Mouse (Mus musculus) midbrain, embryonic 15.5 days (tissue): ENCODE measurements around the gene Ptprf. TPM values are rescaled to one million over a fixed set of nuclear protein-coding genes. Genes with fewer than 3 reads are reported as not detected.

Experiments
- ATAC-seq: fragments of 200-750 bp; cut with Nextera tagmentation; replicated peaks from 2 replicates; pipeline ENCODE4 v1.8.0; 2017; ENCODE audit warnings: moderate TSS enrichment
- H3K27ac ChIP-seq: fragments of 300-500 bp; sonication (generic); 2 replicates; pipeline ENCODE4 v1.5.1; 2015; ENCODE audit warnings: mild to moderate bottlenecking, inconsistent platforms
- H3K27me3 ChIP-seq: fragments of 300-500 bp; sonication (generic); replicated peaks from 2 replicates; pipeline ENCODE4 v1.6.1; 2015; ENCODE audit warnings: inconsistent platforms
- H3K36me3 ChIP-seq: fragments of 300-500 bp; sonication (generic); replicated peaks from 2 replicates; pipeline ENCODE4 v1.6.1; 2015; ENCODE audit warnings: inconsistent platforms
- H3K4me1 ChIP-seq: fragments of 300-500 bp; sonication (generic); 2 replicates; pipeline ENCODE4 v1.6.1; 2015; ENCODE audit warnings: inconsistent platforms
- H3K4me2 ChIP-seq: fragments of 300-500 bp; sonication (generic); 2 replicates; pipeline ENCODE4 v1.6.1; 2015; ENCODE audit warnings: inconsistent platforms, mild to moderate bottlenecking, moderate library complexity
- H3K4me3 ChIP-seq: fragments of 300-500 bp; sonication (generic); 2 replicates; pipeline ENCODE4 v1.5.1; 2015; ENCODE audit warnings: mild to moderate bottlenecking, inconsistent platforms
- H3K9ac ChIP-seq: fragments of 300-500 bp; sonication (generic); 2 replicates; pipeline ENCODE4 v1.6.1; 2015; ENCODE audit warnings: mild to moderate bottlenecking, inconsistent platforms
- H3K9me3 ChIP-seq: fragments of 300-500 bp; sonication (generic); 2 replicates; pipeline ENCODE4 v1.6.1; 2016; ENCODE audit warnings: inconsistent platforms
- WGBS: fragments of 180-500 bp; shearing (Covaris S2); methylation state at CpG from one replicate; pipeline ENCODE4 v1.1.7; 2015; ENCODE audit warnings: mixed read lengths; 5-methylcytosine and 5-hydroxymethylcytosine counted together
- polyA plus RNA-seq: library from polyadenylated mRNA; unstranded; fragments of >200 nt; fragmentation: Nextera tagmentation; extraction: Ambion mirVana; gene quantifications from 2 replicates; pipeline ENCODE4 v1.2.1, GENCODE M21; 2015

Gene Ptprf
- polyA plus RNA-seq, 1 experiment from 2014 or later, result 94.2 TPM

DNA sequence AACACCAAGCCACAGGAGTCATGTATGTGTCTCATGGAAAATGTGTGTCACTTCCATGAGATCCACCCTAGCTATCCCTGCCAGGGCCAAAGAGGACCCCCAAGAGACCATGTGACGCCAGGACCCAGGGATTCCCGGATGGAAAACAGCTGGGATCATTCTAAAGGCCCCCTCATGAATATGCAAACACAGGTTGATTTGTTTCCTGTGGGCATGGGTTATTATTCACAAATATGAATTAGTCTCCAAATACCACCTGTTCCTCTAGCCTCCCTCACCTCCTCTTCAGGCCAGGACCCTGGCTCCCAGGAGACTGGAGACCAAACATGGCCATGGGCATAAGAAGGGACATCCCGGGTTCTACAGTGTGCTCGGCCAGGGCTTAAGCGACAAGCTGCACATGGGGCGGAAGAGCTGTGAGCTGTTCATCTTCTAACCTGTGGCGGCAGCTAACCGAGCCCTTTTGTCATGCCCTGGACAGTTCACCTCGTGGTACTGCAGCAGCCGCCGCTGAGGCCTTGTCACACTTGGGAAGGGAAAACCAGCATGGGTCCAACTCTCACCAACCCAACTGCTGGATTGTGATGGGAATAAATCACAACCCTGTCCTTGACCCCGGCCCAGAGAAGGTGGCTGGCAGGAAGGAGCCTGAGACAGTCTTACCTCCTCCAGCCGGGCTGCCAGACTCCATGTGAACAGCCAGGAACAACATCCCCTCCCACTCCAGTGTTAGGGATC lies 9.6 kb downstream of the Ptprf start:
- 0 out of 2 replicates have a peak, but pooled peaks cover 5% of the 10 kb centered on the region for H3K36me3 ChIP-seq
- 60% methylated on average over 13 of the region's 13 CpGs for WGBS
- H3K27ac ChIP-seq, result no peak overlapping the region
- H3K27me3 ChIP-seq, result no peaks in the 10 kb centered on the region
- no peak overlapping the region for H3K9ac ChIP-seq
- no peak overlapping the region for H3K4me3 ChIP-seq
- peaks cover 38% of the 10 kb centered on the region for H3K4me1 ChIP-seq
- no peak overlapping the region for H3K4me2 ChIP-seq
- no peaks in the 10 kb centered on the region for H3K9me3 ChIP-seq
- no peak for ATAC-seq

DNA sequence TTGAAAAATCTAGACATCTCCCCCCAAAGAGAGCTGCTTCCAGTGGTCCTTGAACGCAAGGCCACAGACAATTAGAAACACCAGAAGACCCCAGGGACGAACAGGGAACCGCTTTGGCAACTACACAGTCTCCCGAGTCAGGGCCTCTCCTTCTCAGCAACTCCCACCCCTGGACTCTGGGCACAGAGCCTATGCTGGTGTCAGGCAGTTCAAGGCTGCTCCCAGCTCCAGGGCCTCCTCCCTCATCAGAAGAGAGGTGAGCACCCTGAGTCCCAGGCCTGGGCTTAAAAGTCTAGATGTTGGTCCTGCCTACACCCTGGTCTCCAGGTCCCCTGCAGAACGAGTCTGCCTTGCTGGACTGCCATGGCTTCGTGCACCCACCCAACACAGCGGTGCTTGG lies 10.7 kb downstream of the Ptprf start:
- WGBS, result 77% methylated on average over 7 of the region's 7 CpGs
- H3K27me3 ChIP-seq, result no peaks in the 10 kb centered on the region
- 0 out of 2 replicates have a peak, but pooled peaks cover 5% of the 10 kb centered on the region for H3K36me3 ChIP-seq
- no peak overlapping the region for H3K4me2 ChIP-seq
- H3K9ac ChIP-seq, result no peak overlapping the region
- no peak overlapping the region for H3K4me3 ChIP-seq
- no peak overlapping the region for H3K27ac ChIP-seq
- H3K9me3 ChIP-seq, result no peaks in the 10 kb centered on the region
- peaks cover 49% of the 10 kb centered on the region for H3K4me1 ChIP-seq
- ATAC-seq, result no peak

DNA sequence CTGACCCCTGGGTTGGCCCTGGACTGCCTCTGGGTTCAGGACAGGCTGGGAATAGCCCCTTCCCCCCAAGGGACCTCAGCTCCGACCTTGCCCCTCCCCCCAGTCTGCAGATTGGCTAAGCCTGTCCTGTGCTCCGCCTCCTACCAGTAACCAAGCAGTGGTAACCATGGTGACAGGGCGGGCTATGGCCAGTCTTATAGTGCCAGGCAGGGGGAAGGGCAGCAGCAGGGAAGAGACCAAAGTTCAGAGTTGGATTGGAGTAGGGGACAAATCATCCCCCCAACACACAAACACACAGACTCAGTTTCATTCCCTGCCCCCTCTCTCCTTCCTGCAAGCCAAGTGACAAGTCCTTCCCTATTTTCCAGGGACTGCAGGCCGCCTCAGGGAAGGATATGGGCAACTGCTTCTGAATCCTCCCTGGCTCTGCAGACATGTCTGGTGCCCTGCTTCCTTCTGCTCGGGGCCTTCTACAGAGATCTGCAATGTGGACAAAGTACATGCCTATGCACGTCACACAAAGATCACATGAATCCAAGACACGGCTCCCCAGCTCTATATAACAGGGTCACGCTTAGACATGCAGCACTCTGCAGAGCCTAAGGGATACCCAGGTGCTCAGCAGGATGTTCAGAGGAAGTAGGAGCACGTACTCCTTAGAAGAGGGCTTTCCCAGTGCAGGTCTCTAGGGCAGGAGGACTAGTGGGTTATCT lies 14.5 kb downstream of the Ptprf start:
- no peaks in the 10 kb centered on the region for H3K36me3 ChIP-seq
- peak overlapping the region; percentile 25 for H3K4me2 ChIP-seq
- peak; percentile 95 for ATAC-seq
- 10% methylated on average over 9 of the region's 9 CpGs for WGBS
- H3K9ac ChIP-seq, result peak overlapping the region; percentile 2; the same call in 1 of the 2 replicates
- no peaks in the 10 kb centered on the region for H3K27me3 ChIP-seq
- H3K27ac ChIP-seq, result peak overlapping the region; percentile 83
- no peak overlapping the region for H3K4me3 ChIP-seq
- peaks cover 81% of the 10 kb centered on the region for H3K4me1 ChIP-seq
- H3K9me3 ChIP-seq, result no peaks in the 10 kb centered on the region

DNA sequence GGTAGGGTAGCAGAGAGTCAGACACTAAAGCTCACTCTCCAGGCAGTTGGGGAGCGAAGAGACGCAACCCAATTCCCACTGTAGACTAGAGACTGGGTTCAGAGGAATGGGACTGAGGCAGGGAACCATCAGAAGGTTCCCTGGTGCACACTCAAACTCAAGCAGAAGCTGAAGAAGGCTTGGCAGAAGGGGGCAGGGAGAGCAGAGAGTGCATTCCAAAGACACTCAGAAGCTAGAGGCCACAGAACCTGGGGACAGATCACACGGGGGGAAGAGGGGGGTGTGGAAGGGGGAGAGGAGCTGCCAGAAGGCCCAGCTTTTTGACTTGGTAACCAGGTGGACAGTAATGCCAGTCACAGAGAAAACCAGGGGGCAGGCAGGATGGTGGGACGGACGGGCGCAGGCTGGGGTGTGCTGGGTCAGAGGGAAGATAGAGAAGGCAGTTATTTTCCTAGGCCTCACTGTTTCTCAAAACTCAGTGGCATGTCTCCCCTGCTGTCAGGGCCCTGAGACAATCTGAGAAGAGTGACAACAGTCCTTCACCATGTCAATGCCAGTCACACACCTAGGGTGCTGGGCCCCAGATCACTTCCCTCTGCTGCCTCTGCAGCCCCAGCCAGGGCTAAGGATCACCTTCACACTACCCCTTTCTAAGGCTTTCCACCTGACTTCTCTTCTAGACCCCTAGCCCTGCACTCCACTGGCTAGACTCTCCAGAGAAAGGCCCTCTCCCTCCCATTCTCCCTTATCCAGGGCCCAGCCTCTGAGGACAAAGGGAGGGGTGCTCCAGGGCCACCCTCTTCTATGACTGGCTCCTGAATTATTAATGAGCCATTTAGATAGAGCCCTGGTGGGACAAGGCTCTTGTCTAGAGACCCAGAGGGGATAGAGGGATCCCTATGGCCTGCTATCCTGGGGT lies 15.3 kb downstream of the Ptprf start:
- Histone ChIP-seq H3K4me2 (peak overlapping the region; percentile 25), H3K36me3 (no peaks in the 10 kb centered on the region; the same call in 1 of the 2 replicates), H3K9ac (peak overlapping the region; percentile 2; the same call in 1 of the 2 replicates), H3K4me3 (no peak overlapping the region), H3K27ac (peak overlapping the region; percentile 83), H3K27me3 (no peaks in the 10 kb centered on the region), H3K9me3 (no peaks in the 10 kb centered on the region), H3K4me1 (peaks cover 76% of the 10 kb centered on the region)
- peak; percentile 73 for ATAC-seq
- 57% methylated on average over 6 of the region's 6 CpGs for WGBS

DNA sequence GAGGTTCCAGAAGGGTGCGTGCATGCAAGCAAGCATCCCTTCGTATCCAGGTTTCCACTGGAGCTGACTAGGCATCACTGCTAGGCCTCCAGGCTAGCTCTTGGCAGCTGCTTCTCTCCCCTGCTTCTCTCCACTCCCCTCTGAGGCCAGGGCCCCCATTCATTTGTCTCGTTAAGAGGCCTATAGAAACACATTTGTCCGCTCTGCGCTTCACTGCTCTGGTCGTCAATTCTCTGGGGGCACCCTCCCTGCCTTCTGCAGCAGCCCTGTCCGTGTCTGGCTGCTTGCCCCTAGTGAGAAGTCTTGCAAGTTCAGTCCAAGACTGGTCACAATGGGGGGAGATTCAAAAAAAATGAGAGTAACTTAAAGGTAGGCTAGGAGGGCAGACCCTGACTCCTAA lies 16.7 kb downstream of the Ptprf start:
- H3K27ac ChIP-seq, result peak overlapping the region; percentile 83; the same call in 1 of the 2 replicates
- ATAC-seq, result no peak
- no peak overlapping the region for H3K4me2 ChIP-seq
- H3K9ac ChIP-seq, result no peak overlapping the region
- H3K27me3 ChIP-seq, result no peaks in the 10 kb centered on the region
- WGBS, result 15% methylated on average over 7 of the region's 7 CpGs
- H3K4me3 ChIP-seq, result no peak overlapping the region
- H3K9me3 ChIP-seq, result no peaks in the 10 kb centered on the region
- H3K4me1 ChIP-seq, result peaks cover 63% of the 10 kb centered on the region
- no peaks in the 10 kb centered on the region; the same call in 1 of the 2 replicates for H3K36me3 ChIP-seq

DNA sequence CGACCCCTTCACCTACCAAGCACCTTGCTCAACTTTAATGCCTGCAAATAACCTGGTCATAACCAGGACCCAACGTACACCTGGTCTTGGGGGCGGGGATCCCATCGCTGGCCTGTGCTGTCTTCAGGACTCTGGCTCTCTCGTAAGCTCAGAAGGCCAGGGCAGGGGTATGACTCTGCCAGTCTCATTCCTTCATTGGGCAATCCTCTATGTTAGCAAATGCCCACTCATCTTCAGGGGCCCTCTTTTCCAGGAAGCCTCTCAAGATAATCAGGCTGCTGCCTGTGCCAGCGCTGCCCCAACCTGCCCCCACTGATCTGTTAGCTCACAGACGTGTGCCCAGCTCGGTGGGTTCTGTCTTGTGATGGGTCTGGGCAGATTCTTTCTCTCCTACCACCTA lies 17.2 kb downstream of the Ptprf start:
- WGBS, result 72% methylated on average over 8 of the region's 8 CpGs
- Histone ChIP-seq H3K9me3 (no peaks in the 10 kb centered on the region), H3K4me1 (peaks cover 65% of the 10 kb centered on the region), H3K4me2 (no peak overlapping the region), H3K4me3 (no peak overlapping the region), H3K9ac (no peak overlapping the region), H3K27me3 (no peaks in the 10 kb centered on the region), H3K27ac (peak overlapping the region; percentile 83; the same call in 1 of the 2 replicates), H3K36me3 (no peaks in the 10 kb centered on the region; the same call in 1 of the 2 replicates)
- ATAC-seq, result no peak

DNA sequence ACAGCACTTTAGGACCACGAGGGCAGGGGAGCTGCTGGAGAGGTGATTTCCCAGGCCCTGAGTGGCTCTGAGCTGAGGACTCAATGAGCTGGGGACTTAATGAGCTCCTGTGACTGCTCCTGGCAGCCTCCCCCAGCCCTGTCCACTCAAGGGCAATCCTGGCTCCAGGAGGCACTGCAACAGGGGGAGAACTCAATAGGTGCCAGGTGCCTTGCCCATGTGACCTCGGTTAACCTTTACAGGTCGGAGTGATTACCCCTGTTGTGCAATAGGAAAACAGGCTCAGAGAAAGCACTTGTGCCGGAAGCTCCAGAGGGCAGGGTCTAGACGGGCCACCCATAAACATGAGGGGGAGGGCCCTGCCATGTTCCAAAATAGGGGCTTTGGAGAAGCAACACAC lies 17.7 kb downstream of the Ptprf start:
- Histone ChIP-seq H3K4me3 (no peak overlapping the region), H3K4me1 (peaks cover 65% of the 10 kb centered on the region), H3K27me3 (no peaks in the 10 kb centered on the region), H3K4me2 (no peak overlapping the region), H3K27ac (no peak overlapping the region), H3K9ac (no peak overlapping the region), H3K9me3 (no peaks in the 10 kb centered on the region), H3K36me3 (peaks cover 4% of the 10 kb centered on the region; the same call in 1 of the 2 replicates)
- ATAC-seq, result no peak
- WGBS, result 48% methylated on average over 5 of the region's 5 CpGs

DNA sequence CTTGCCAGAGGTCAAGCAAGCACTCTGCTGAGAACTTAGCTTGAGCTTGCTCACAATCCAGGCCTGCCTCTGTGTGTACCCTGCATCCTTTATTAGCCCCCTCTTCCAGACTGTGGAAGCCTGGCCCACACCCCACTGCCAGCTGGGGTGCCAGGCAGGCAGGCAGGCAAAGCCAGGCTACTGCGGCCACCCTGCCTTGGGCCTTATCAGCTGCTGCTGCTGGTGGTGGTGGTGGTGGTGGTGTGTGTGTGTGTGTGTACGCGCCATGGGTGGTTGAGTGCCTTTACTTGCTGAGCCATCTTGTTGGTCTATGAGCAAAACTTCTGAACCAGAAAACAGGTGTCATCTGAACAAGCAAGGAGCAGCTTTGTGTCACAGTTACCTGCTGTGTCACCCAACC lies 18.3 kb downstream of the Ptprf start:
- Histone ChIP-seq H3K9ac (no peak overlapping the region), H3K36me3 (peaks cover 6% of the 10 kb centered on the region; the same call in 1 of the 2 replicates), H3K9me3 (no peaks in the 10 kb centered on the region), H3K4me2 (no peak overlapping the region), H3K4me3 (no peak overlapping the region), H3K27me3 (no peaks in the 10 kb centered on the region), H3K4me1 (peaks cover 60% of the 10 kb centered on the region), H3K27ac (no peak overlapping the region)
- 94% methylated on average over 3 of the region's 3 CpGs for whole genome bisulfite sequencing
- ATAC-seq, result no peak

DNA sequence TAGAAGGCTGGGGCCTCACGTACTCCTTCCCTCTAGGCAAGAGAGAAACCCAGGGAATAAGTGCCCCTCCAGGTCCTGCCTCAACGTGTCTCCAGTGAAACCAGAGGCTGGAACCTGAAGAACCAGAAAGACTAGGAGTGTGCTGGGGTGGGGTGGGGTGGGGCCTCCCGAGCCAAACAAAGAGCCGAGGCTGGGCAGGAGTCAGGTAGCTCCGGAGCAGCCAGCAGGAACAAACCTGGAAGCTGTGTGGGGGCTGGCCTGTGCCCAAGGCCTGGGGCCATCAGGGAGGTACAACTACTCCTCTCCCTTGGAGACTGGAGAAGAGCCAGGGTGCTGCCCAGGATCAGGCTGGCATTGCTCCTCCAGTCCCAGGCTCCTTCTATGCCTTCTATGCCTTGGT lies 18.9 kb downstream of the Ptprf start:
- Histone ChIP-seq H3K27ac (no peak overlapping the region), H3K4me3 (no peak overlapping the region), H3K9me3 (no peaks in the 10 kb centered on the region), H3K4me2 (no peak overlapping the region), H3K27me3 (no peaks in the 10 kb centered on the region), H3K9ac (no peak overlapping the region), H3K4me1 (peaks cover 54% of the 10 kb centered on the region), H3K36me3 (peaks cover 7% of the 10 kb centered on the region; the same call in 1 of the 2 replicates)
- WGBS, result 31% methylated on average over 5 of the region's 5 CpGs
- ATAC-seq, result no peak

DNA sequence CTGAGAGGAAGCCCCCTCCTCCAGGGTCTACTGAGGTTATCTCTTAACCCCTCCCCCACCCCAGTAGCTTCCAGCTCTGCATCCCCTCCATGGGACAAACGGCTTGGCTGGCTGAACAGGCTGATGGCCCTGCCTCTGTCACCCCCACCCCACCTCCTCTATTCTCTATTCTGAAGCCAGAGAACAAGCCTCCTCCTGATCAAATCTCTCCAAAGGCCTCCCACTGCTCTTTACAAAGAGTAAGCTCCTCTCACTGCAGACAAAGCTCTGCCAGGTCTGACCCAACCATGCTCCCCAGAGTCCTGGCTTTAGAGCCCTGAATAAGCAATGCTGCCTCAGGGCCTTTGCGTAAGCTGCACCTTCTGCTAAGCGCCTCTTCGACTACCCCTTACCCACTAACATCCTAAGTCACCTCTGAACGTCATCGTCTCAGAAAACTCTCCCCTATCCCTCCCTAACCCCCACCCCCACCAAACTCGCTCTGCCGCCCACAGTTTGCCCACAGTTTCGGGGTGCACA lies 19.6 kb downstream of the Ptprf start:
- 53% methylated on average over 9 of the region's 9 CpGs for WGBS
- Histone ChIP-seq H3K4me3 (no peak overlapping the region), H3K27me3 (no peaks in the 10 kb centered on the region), H3K9ac (no peak overlapping the region), H3K4me2 (no peak overlapping the region), H3K36me3 (peaks cover 7% of the 10 kb centered on the region; the same call in 1 of the 2 replicates), H3K27ac (no peak overlapping the region), H3K4me1 (peaks cover 48% of the 10 kb centered on the region), H3K9me3 (no peaks in the 10 kb centered on the region)
- ATAC-seq, result no peak

DNA sequence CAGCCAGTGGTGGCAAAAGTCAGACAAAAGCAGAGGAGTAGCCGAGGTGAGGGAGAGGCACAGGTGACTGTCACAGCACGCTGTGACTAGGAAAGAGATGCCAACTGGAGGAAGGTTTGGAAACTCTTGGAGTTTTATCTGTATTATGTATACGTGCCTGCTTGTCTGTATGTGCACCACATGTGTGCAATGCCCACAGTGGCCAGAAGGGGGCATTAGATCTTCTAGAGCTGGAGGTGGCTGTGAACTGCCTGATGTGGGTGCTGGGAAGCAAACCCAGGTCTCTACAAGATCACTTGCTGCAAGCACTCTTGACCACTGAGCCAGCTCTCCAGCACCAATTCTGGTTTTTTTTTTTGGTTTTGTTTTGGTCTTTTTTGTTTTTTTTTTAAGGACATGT lies 20.5 kb downstream of the Ptprf start:
- Histone ChIP-seq H3K27ac (no peak overlapping the region), H3K27me3 (no peaks in the 10 kb centered on the region), H3K9ac (no peak overlapping the region), H3K9me3 (no peaks in the 10 kb centered on the region), H3K4me1 (peaks cover 47% of the 10 kb centered on the region), H3K4me3 (no peak overlapping the region), H3K36me3 (peaks cover 7% of the 10 kb centered on the region; the same call in 1 of the 2 replicates), H3K4me2 (no peak overlapping the region)
- 98% methylated on average over 3 of the region's 3 CpGs for WGBS
- no peak for ATAC-seq
